Mouse (Mus musculus): ENCODE results near the gene Enpp4.

- TF ChIP-seq CTCF (IDR thresholded peaks at IDR 0.05; ENCODE audit: low read depth, low read length) (no peak), GATA1 (IDR thresholded peaks at IDR 0.05; ENCODE audit: borderline replicate concordance, low read length) (no peak), POLR2AphosphoS5 (IDR thresholded peaks at IDR 0.05; ENCODE audit: insufficient replicate concordance, low read depth, low read length) (no peak)
Observed at GRCm38 (mm10) chr17:44058145-44058544, 47.5 kb downstream of the Enpp4 start.

Measured in G1E (cell line).